Mouse (Mus musculus) myocyte (in vitro differentiated cells): Measurements from ENCODE around the gene Pola2.

Experiments
- CEBPB ChIP-seq: IDR thresholded peaks from 2 replicates; pipeline ENCODE4 v1.6.1; 2011; ENCODE audit warnings: mild to moderate bottlenecking, moderate library complexity; ENCODE audit not compliant: poor library complexity, insufficient read depth, severe bottlenecking
- E2F4 ChIP-seq: IDR thresholded peaks from one replicate; pipeline ENCODE4 v1.6.1; 2011; ENCODE audit warnings: mild to moderate bottlenecking, control low read depth, moderate library complexity; ENCODE audit not compliant: insufficient read depth
- MAX ChIP-seq: IDR thresholded peaks from one replicate; pipeline ENCODE4 v1.6.1; 2011; ENCODE audit warnings: low read depth, mild to moderate bottlenecking, control low read depth
- MYOD1 ChIP-seq, 3 experiments: IDR thresholded peaks; one replicate each; pipeline ENCODE4 v1.6.1; 2011; ENCODE audit warnings: control low read depth in 2 of 3, low read depth in 2 of 3, mild to moderate bottlenecking in 2 of 3, moderate library complexity in 1 of 3; ENCODE audit not compliant: insufficient read length in 2 of 3, control insufficient read depth in 1 of 3
- MYOG ChIP-seq, 3 experiments: IDR thresholded peaks; one replicate each; pipeline ENCODE4 v1.6.1; 2011; ENCODE audit warnings: control low read depth in 2 of 3, low read depth in 2 of 3, mild to moderate bottlenecking in 2 of 3; ENCODE audit not compliant: insufficient read length in 2 of 3, control insufficient read depth in 1 of 3, insufficient read depth in 1 of 3
- POLR2A ChIP-seq: IDR thresholded peaks from one replicate; pipeline ENCODE4 v1.6.1; 2011; ENCODE audit warnings: low read depth, mild to moderate bottlenecking, control low read depth, moderate library complexity; ENCODE audit not compliant: insufficient read length
- SRF ChIP-seq: IDR thresholded peaks from one replicate; pipeline ENCODE4 v1.6.1; 2011; ENCODE audit warnings: low read depth; ENCODE audit not compliant: control insufficient read depth, insufficient read length
- TCF12 ChIP-seq: IDR thresholded peaks from one replicate; pipeline ENCODE4 v1.6.1; 2011; ENCODE audit warnings: mild to moderate bottlenecking, control low read depth; ENCODE audit not compliant: poor library complexity, insufficient read depth, severe bottlenecking
- USF1 ChIP-seq: IDR thresholded peaks from one replicate; pipeline ENCODE4 v1.6.1; 2011; ENCODE audit warnings: low read depth, mild to moderate bottlenecking, control low read depth, moderate library complexity

- no peak for TF ChIP-seq TCF12
- TF ChIP-seq MYOD1 (IDR thresholded peaks at IDR 0.05; ENCODE audit: control insufficient read depth in 1 of 3, insufficient read length in 2 of 3, low read depth in 2 of 3), result no peak
- TF ChIP-seq CEBPB, result no peak
- TF ChIP-seq MYOG (IDR thresholded peaks at IDR 0.05; ENCODE audit: control insufficient read depth in 1 of 3, insufficient read depth in 1 of 3, insufficient read length in 2 of 3, low read depth in 2 of 3), result peak in 1 of 3 experiments; percentile 5
- no peak for TF ChIP-seq E2F4
- TF ChIP-seq POLR2A, result no peak
- no peak for TF ChIP-seq USF1
- no peak for TF ChIP-seq SRF
- TF ChIP-seq MAX, result no peak
Observed at GRCm38 (mm10) chr19:5937095-5937835, 26.7 kb downstream of the Pola2 start.
